Mouse (Mus musculus) c-Kit-positive CD71-negative TER-119-negative erythroid progenitor cells, embryonic 14.5 days (primary cell): ENCODE measurements at regions not wholly inside any gene's neighbourhood (a gene's known extent, or its start where the extent isn't known, plus 50 kb on each side); places are given as distances from the start of the nearest gene placed in this dataset.

Experiments used
- DNase-seq: peaks from one replicate; pipeline ENCODE4 v3.0.0-alpha.2; 2013; ENCODE audit warnings: low read depth

DNA sequence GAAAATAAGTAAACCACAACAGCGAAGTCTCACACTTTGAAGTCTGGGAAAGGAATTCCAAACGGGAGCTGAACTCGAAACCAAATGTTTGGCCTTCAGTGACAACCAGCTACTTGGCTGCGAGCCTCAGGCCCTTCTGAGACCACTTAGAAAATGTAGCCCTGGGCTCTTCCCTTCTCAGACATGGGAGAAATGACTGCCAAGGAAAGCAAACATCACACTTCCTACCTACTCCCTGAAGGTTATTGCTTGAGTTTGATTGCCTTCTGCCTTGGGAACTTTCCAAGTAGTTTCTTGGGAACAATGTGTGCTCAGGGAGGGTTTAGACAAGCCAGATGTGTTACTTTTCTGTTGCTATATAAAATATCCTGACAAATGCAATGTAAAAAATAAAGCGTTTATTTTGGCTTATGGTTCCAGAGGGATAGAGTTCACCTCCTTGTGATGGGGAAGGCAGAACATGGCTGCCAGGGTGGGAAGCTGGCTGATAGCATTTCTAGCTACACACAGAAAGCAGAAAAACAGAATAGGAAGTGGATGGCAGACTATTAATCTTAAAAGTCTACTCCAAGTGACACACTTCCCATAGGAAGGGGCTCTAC lies 194.8 kb upstream of the Rack1 start:
- no peak for DNase-seq

DNA sequence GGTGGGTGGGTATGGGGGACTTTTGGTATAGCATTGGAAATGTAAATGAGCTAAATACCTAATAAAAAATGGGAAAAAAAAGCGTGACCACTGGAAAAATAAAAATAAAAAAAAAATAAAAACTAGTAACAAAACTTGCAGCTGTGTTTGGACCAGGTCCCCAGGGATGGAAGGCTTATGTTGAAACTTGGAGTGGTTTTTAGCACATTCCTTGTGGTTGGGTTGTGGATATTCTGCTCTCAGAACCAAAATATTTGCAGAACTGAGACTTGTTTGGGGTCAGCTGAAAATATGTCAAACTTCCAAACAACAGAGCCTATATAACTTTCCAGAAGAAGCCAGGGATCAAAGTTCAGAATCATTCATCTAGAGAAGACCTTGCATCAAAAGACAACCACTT lies 199.0 kb upstream of the Rack1 start:
- DNase-seq, result no peak

DNA sequence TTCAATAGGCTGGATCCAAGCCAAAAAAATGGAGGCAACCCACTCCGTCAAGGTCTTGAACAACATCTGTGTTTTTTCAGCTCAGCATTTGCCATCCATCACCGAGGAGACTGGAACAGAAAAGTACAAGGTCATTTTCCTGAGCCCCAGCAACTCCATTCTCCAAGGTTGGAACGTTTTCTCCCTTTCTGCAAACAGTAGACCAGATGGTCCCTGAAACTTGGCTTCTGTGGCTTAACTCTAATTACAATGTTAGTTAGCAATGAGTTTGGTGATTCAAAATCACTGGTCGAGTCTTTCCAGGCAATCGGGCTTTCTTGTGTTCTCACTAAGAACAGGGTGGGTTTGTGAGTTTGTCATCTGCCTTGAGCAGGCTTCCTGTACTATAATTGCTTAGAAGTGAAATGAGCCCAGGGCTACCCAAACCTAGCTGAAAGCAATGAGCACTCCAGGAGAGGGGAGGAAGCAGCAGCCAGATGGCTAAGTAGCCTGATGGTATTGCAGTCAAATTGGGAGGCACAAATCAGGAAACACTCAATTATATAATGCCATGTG lies 200.5 kb upstream of the Rack1 start:
- DNase-seq, result no peak

DNA sequence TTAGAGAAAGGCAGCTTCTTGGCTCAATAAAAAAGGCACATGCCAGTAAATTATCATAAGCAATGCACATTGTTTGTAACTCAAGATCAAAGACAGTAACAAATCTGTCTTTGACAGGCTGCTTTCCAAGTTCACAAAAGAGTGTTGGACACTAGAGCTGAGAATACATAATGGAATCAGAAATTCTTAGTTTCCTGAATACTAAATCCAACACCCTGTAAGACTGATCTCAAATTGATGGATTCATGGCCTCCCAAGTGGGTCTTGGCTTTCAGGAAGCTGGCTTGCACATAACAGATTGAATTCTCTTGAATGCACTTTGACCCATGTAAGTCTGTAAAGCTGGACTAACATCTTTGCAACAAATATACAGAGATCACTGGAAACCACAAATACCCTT lies 201.1 kb upstream of the Rack1 start:
- no peak for DNase-seq

DNA sequence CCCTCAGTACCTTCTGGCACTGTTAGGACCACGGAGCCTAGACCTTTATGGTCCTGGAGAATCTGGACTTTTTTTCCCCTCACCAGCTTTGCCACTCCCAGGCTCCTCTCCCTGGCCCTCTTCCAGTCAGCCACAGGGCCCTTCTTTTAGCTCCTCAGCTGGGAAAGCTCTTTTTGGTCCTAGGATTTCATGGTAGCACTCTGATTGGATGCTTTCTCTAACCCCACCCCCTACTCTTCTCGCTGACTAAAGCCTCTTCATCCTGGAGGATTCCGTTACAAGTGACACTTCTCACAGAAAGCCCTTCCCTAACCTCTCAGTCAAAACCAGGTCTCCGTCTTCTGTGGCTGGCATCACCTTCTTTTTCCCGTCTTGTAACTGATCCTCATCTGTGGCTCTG lies 205.7 kb upstream of the Rack1 start:
- DNase-seq, result no peak

DNA sequence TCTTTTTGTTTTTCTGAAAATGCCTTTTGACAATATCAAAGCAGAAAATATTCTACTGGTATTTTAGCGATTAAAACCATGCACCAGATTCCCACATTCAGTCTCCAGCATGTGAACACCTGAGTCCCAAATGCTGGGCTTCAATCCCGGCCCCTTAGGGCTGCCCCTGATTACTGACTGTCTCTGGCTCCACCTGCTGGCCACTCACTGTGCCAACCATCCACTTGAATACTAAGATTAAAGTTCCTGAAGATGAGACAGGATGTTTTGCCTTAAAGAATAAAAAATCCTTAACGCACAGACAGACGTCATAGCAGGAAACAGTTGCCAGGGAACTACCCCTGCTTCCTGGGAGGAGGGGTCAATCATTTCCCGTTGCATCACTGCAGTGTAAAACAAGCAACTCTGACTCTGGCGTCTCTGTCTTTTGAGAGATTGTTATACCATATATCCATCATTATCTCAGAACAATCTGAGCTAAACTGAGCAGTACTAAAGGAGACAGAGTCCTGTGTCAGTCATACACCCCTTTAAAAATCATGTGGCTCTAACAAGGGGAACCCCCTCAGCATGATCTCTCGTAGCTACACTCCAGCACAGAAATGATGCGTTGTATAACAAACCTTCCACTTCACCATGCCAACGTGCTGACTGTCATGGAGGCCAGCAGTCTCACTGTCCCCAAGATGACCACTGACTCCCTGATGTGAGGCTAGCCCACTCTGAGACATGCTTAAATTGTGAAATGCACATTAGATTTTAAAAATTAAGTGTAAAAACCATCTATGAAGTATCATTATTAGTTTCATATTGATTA lies 211.1 kb upstream of the Rack1 start:
- peak; percentile 4 for DNase-seq

DNA sequence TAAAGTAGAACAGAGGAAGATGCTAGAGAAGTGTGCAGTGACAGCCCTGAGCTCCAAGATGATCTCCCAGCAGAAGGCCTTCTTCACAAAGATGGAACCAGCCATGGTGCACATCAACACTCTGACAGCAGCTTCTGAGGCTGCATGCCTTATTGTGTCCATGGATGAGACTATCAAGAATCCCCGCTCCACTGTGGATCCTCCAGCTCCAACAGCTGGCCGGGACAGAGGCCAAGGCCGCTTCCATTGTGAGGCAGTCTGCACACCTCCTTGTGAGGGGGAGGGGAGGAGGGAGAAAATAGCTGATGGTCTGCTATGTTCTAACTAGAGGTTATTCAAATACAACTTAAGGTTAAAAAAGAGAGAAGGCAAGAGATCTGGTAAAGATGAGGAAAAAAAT lies 231.4 kb upstream of the Rack1 start:
- no peak for DNase-seq

DNA sequence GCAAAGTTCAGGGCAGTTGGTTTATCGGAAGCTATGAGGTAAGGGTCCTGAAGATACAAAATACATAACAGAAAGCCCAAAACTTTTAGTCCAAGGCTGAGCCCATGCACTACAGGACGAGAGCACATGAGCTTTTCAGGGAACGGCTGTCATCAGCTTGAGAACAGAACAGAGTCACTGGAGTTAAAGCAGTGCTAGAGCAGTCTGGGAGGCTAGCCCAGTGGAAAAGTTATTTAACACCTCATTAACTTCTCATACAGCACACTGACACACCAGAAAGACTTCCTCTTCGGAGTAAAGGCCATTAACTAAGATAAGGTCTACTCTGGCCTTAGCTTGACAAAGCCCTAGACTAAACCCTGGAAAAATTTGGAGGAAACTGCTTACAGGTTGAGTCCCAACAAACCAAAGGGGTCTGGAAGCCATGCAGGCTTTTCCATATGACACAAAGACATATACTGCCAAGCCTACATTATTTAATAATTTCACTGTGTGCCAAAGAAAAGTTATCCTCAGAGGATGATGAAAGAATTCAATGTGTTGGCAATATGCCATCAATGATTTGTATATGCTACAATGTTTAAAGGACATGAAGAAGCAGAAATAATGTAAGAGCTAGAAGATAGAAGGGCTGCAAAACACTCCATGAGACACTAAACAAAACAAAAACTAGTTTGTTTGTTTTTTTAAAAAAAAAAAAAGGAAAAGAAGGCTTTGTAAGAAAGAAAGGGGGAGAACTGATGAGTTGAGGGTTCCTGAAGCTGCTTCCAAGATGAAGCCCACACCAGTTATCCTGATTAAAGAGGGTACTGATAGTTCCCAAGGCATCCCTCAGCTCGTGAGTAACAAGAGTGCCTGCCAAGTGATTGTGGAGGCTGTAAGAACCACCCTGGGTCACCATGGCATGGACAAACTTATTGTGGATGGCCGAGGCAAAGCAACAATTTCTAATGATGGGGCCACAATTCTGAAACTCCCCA lies 232.3 kb upstream of the Rack1 start:
- DNase-seq, result no peak

DNA sequence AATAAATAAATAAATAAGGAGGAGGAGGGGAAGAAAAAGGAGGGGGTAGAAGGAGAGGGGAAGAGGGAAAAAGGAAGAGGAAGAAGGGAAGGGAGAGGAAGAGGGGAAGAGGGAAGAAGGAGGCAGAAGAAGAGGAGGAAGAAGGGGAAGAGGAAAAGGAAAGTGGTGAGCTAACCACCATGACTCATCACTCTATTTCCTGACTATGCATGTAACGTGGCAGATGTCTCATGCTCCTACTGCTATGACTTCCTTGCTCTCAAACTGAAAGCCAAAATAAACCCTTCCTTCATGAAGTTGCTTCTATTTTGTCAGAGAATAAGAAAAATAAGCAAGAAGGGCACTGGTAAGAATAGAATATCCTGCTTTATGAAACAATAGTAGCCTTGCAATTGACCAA lies 242.1 kb upstream of the Rack1 start:
- no peak for DNase-seq

DNA sequence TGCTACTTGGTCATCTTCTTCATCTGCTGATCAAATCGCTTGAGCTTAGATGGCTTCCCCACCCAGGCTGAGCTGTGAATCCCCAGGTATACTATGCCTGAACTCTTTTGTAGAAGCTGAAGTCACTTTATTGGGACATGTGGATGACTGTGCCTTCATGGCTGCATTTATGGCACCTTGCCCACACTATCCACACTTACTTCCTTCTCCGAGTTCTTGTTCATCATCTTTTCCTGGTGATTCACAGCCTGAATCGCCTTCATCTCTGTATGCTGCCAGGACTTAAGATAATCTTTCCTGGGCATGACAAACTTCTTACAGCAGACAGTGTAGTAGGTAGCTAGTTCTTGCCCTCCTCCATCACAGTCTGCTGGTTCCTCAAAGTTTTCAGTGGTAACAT lies 248.1 kb upstream of the Rack1 start:
- no peak for DNase-seq

DNA sequence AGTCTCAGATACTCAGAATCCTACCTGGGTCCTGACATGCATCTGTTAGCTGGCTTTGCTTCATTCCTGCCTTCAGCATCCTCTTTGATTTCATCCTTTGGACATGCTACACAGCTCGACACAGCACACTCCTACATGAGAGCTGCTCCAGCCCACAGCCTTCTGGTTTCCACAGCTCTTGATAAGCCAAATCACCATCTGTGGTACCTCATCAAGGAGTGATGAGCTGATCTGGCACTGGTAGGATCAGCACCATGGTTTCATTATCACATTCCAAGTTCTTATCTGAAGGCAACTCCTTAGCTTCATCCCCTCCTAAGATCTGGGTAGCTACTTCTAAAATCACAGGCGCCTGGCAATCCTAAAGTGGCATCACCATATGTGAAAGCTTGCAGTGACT lies 248.9 kb upstream of the Rack1 start:
- DNase-seq, result no peak

DNA sequence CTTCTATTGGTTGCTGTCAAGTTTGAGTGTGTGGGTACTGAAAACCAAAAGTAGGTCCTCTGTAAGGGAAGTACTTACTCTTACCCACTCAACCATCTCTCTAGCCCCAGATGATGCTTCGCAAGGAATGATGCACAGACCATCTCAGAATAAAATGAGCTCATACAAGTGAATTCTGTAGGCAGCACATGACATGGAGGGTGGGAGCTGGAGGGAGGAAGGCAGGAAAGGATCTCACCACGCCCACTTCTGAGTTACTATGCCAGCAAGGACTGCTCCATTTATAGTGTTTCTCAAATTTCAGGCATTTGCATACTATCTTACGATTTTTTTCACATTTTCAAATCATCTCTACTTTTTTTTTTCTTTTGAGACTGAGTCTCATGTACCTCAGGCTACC lies 273.8 kb upstream of the Rack1 start:
- no peak for DNase-seq

DNA sequence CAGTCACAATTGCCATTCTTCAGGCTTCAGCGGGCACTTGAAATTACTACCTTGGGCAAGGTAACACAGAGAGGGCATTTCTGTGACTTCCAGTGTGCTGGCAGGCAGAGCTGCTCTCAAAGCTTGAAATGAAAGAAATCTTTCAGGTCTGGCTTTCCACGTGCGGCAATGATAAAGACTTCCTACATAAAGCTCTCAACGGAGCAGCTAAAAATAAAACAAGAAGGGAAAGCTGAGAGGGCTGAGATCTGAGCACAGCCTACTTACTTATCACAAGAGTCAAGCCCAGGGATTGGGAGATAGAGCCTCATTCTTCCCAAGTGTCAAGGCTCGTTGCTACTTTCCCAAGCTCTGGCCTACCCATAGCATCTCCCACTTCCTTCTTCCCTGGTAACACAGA lies 274.6 kb upstream of the Rack1 start:
- no peak for DNase-seq

DNA sequence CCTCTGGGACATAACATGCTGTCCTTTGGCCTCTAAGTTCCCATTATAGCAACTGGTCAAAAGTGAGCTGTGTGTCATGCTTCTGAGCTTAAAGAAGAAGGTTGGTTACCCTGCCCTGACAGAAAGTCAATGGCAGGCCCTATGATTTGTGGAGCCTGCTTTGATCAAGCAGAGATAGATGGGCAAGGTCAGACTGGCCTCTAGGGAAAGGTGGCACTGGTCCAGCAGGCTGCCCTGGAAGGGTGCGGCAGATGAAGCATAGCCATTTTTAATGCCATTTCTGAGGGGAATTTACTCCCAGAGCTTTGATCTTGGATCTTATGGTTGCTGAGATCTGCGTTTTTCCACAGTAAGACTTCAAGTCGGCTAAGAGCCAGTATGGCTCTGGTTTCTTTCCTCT lies 293.2 kb upstream of the Rack1 start:
- DNase-seq, result no peak

DNA sequence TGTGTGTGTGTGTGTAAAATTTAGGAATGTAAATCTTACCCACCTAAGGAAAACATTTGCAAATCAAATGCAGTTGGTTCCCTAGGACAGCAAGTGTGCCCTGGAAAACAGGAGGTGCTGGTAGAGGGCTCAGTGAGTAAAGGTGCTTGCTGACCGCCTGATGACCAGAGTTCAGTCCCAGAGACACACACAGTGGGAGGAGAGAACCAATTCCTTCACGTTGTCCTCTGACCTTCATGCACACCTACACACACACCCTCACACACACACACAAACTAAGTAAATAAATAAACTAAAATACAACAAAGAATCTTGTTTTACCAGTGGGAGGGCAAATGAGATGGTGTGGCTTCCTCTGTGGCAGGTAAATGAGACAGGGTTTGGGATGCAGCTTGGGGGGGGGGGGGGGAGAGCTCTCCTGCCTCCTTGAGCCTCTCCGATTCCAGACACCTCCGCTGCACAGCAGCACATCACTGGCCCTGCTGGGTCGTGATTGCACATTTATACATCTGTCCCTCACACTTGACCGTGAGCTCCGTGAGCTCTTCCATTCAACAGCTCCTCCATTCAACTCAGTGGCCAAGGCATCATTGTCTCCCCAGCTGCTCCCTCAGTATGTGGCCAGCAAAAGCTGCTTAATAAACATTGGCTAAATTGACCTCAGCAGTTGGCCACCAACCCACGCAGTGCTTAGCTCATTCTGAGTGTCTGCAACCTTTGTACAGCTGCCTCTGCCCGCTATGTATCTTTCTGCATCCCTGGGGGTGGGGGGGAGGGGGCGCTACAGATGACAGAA lies 297.9 kb upstream of the Rack1 start:
- DNase-seq, result no peak

DNA sequence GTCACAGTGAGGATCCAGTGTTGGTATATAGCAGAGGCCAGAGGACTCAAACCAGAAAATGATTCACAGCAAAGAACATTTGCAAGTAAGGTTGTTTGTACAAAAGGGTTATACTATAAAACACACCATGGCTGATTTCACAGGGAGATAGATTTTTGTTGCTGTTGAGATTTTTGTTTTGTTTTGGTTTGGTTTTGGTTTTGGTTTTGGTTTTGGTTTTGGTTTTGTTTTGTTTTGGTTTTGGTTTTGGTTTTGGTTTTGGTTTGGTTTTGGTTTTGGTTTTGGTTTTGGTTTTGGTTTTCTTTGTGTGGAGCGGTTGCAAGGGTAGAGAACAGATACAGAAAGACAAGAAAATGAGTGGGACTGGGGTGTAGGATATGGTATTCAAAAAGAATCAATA lies 301.1 kb upstream of the Rack1 start:
- no peak for DNase-seq

DNA sequence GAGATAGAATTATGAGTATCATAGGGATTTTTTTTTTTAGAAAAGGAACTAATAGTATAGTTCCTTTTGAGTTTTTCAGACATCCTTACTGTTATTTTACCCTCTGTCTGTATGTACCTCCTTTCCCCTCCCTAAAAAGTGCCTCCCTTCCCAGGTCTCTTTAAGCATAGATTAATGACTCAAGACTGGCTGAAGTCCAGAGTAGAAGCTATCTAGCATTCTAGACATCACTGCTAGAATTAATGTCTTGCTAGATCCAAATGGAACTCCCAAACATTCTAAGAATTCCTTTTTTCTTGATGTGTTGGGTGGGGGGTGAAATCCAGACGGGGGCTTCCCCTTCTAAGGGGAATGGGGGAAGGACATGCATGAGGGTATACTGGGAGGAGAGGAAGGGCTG lies 311.8 kb upstream of the Rack1 start:
- DNase-seq, result no peak

DNA sequence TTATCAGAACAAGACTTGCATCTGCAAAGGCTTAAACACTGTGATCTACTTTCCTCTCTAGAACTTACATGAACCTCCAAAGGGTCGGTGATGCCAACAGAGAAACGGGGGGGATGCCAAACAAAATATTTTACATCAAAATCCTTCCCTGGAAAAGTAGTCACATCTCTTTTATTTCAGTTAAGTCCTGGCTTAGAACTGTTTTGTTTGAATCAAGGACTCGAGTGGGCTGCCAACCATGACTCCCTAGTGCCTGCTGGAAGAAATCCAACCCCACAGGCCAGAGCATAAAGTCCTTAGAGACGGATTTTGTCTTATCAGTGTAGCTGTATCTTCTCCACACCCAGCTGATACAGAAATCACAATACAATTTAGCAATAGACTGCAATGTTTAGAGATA lies 336.1 kb upstream of the Rack1 start:
- DNase-seq, result no peak

DNA sequence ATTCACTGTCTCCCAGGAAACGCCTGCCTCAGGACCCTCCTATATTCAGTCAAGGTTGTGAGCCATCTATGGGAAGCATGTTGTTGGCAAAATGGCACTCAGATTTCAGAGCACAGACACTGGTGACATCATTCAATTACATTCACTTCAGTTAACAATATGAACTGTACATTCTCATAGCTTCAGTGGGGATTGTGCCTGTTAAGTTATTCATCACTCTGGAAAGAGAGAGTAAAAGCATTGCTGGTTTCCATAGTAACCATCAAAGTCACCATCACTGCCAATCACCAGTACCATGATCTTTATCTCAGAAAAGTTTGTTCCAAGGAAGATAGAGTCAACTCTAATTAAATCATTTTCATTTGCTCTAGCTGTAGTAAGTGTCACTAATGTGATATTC lies 350.2 kb upstream of the Rack1 start:
- DNase-seq, result no peak

DNA sequence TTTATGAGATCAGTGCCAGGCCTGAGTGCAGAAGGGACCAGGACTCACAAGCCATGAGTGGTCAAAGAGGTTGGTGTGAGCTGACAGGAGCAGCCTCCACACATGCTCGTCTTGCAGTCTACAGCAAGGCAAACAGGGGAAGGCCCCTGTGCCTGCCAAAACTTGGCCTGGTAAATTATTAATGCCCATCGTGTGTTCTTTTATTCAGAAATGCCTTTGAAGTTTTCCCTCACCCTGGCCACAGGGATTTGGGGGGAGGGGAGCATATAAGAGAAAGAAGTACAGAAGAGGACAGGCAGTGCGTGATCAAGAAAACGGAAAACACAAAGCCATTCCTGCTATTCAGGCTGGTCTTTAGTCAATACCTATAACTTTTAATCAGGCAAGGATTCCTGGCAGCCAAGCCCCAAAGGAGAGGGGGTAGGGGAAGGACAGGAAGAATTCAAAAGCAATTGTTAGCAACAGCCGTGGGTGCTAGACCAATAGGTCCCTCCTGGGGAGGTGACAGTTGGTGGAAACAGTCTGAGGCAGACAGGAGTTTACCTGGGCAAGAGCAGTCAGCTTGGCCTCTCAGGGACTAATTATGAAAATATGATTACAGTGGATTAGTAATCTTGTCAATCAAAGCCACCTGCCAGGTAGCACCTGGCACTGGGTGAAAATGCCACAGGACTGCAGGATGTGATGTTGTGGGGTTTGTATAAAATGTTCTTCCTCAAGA lies 357.4 kb upstream of the Rack1 start:
- no peak for DNase-seq

DNA sequence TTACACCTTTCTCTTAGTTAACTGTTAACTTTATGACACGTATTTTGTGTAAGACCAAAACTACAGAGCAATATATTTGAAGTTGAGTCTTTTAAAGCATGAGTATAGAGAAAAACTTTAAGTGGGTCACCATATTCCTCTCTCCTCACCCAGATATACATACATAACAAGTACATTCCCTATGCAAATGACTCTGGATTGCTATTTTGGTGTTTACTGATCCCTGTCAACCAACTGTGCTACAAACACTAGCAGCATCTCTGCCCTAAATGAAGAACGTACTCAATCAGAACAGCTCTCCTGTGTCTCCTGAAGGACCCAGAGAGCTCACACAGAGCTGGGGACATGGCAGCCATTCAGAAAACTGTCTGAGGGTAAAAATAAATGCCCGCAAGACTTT lies 363.4 kb upstream of the Rack1 start:
- DNase-seq, result no peak
